Mouse (Mus musculus): Measurements from ENCODE around the gene Ano4. TPM values are rescaled to one million over a fixed set of nuclear protein-coding genes. Genes with fewer than 3 reads are reported as not detected.

Gene Ano4
- polyA plus RNA-seq, 1 experiment from 2014 or later, result 11.9 TPM

- no peak for ATAC-seq
- H3K27ac ChIP-seq (ENCODE audit: low read depth, low read length), result no peak overlapping the region
Observed at GRCm38 (mm10) chr10:89307566-89307965, 37.0 kb downstream of the Ano4 start.

DNA sequence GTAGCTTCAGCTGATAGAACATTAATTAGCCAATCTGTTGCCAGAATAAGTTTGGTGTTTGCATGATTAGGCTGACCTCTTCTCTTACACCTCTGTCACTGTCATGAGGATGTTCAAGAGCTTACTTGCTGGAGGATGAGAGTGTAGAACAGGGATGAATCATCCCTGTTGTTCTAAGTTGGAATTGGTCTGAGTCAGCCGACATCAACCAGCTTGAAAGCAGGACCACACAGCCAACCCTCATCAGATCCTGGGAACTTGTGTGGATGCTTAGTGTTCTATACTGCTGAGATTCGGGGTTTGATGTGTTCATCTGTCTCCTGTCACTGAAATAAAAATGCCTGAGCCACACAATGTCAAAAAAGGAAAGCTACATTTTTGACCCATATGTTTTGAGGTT, 44.2 kb downstream of the Ano4 start:
- no peaks in the 10 kb centered on the region for H3K4me1 ChIP-seq (ENCODE audit: control insufficient read depth, insufficient read depth, low read depth, low read length)
- H3K4me3 ChIP-seq (ENCODE audit: low read length), result no peak overlapping the region
- H3K9ac ChIP-seq (ENCODE audit: low read depth, low read length), result no peak overlapping the region
- no peaks in the 10 kb centered on the region for H3K9me3 ChIP-seq (ENCODE audit: control insufficient read depth, low read length)
- ATAC-seq, result no peak
- no peaks in the 10 kb centered on the region for H3K36me3 ChIP-seq (ENCODE audit: control insufficient read depth, insufficient read depth, low read length)
- 74% methylated on average over 2 of the region's 2 CpGs for WGBS
- no peak overlapping the region for H3K4me2 ChIP-seq (ENCODE audit: low read length)
- H3K27ac ChIP-seq (ENCODE audit: low read depth, low read length), result no peak overlapping the region
- no peaks in the 10 kb centered on the region for H3K27me3 ChIP-seq (replicated peaks; ENCODE audit: control insufficient read depth, insufficient read depth, low read length)

More at GRCm38 (mm10) chr10:89307566-89307965, 37.0 kb downstream of the Ano4 start:
- H3K36me3 ChIP-seq (ENCODE audit: control insufficient read depth, insufficient read depth, low read length), result no peaks in the 10 kb centered on the region
- H3K27me3 ChIP-seq (replicated peaks; ENCODE audit: control insufficient read depth, insufficient read depth, low read length), result no peaks in the 10 kb centered on the region
- no peaks in the 10 kb centered on the region for H3K4me1 ChIP-seq (ENCODE audit: control insufficient read depth, insufficient read depth, low read depth, low read length)
- H3K4me3 ChIP-seq (ENCODE audit: low read length), result no peak overlapping the region
- no peaks in the 10 kb centered on the region for H3K9me3 ChIP-seq (ENCODE audit: control insufficient read depth, low read length)
- H3K4me2 ChIP-seq (ENCODE audit: low read length), result no peak overlapping the region
- no peak overlapping the region for H3K9ac ChIP-seq (ENCODE audit: low read depth, low read length)

DNA sequence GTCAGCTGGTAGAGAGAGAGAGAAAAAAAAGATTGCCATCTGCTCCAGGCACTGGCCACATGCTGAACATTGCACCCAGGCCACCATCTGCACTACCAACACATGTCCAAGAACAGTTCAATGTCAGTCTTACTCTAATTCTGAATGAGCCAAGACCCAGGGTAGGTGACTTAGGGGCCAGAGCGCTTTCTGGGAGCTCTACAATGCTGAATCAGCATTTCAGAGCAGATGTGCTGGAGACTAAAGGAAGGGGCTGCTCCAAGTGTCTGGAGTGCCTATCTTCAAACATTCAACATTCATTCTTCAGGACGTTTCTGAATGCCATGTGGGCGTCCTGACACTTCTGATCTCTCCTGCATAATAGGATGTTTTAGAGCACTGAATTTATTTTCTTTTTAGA, 51.8 kb downstream of the Ano4 start:
- no peaks in the 10 kb centered on the region for H3K4me1 ChIP-seq (ENCODE audit: control insufficient read depth, insufficient read depth, low read depth, low read length)
- H3K4me3 ChIP-seq (ENCODE audit: low read length), result no peak overlapping the region
- WGBS, result 81% methylated on average over 3 of the region's 3 CpGs
- no peaks in the 10 kb centered on the region for H3K9me3 ChIP-seq (ENCODE audit: control insufficient read depth, low read length)
- H3K27me3 ChIP-seq (replicated peaks; ENCODE audit: control insufficient read depth, insufficient read depth, low read length), result no peaks in the 10 kb centered on the region
- H3K27ac ChIP-seq (ENCODE audit: low read depth, low read length), result no peak overlapping the region
- no peak for ATAC-seq
- H3K9ac ChIP-seq (ENCODE audit: low read depth, low read length), result no peak overlapping the region
- H3K4me2 ChIP-seq (ENCODE audit: low read length), result no peak overlapping the region
- H3K36me3 ChIP-seq (ENCODE audit: control insufficient read depth, insufficient read depth, low read length), result no peaks in the 10 kb centered on the region

- no peak overlapping the region for H3K4me2 ChIP-seq (ENCODE audit: low read length)
- peak; percentile 85 for ATAC-seq
Observed at GRCm38 (mm10) chr10:89290698-89291097, 53.9 kb downstream of the Ano4 start.

DNA sequence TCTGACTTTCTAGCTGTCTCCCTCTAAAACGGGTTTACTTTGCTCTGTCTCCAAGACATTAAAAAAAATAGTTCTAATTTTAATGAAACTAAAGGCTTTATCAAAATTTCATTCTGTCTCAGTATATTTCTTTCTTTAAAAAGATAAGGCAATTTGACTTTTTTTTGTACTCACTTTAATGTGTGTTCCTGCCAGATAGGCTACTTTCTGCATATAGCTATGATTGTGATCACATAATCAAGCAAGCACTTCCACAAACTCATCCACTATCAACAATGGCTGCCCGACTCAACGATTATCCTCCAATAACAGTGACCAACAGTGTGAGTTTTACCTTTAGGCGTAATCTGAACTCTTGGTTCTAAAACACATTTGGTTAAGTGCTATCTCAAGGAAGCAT, 55.3 kb downstream of the Ano4 start:
- ATAC-seq, result no peak
- WGBS, result 91% methylated on average over 4 of the region's 4 CpGs
- no peaks in the 10 kb centered on the region for H3K4me1 ChIP-seq (ENCODE audit: control insufficient read depth, insufficient read depth, low read depth, low read length)

More at GRCm38 (mm10) chr10:89290698-89291097, 53.9 kb downstream of the Ano4 start:
- H3K4me3 ChIP-seq (ENCODE audit: low read length), result no peak overlapping the region
- H3K9me3 ChIP-seq (ENCODE audit: control insufficient read depth, low read length), result no peaks in the 10 kb centered on the region
- H3K36me3 ChIP-seq (ENCODE audit: control insufficient read depth, insufficient read depth, low read length), result no peaks in the 10 kb centered on the region
- H3K27me3 ChIP-seq (replicated peaks; ENCODE audit: control insufficient read depth, insufficient read depth, low read length), result no peaks in the 10 kb centered on the region
- 64% methylated on average over 6 of the region's 6 CpGs for WGBS
- no peak overlapping the region for H3K9ac ChIP-seq (ENCODE audit: low read depth, low read length)
- no peak overlapping the region for H3K27ac ChIP-seq (ENCODE audit: low read depth, low read length)
- no peaks in the 10 kb centered on the region for H3K4me1 ChIP-seq (ENCODE audit: control insufficient read depth, insufficient read depth, low read depth, low read length)

DNA sequence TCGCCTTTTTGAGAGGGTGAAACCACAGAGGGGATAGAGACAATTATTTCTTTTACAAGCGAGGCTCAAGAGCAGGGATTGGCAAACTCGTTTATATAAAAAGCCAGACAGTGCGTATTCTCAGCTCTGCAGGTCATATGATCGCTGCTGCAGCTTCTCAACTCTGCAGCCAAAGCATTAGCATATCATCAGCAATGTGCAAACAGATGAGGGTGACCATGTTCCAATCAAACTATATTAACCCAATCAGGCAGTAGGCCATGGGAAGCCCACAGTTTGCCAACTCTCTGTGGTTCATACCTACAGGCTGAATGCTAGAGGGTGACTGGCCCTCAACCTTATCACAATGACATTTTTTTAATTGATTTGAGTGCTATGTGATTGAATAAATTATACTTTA, 64.2 kb downstream of the Ano4 start:
- Histone ChIP-seq H3K27me3 (replicated peaks; ENCODE audit: control insufficient read depth, insufficient read depth, low read length) (no peaks in the 10 kb centered on the region), H3K9me3 (ENCODE audit: control insufficient read depth, low read length) (no peaks in the 10 kb centered on the region), H3K27ac (ENCODE audit: low read depth, low read length) (no peak overlapping the region), H3K4me3 (ENCODE audit: low read length) (no peak overlapping the region), H3K36me3 (ENCODE audit: control insufficient read depth, insufficient read depth, low read length) (no peaks in the 10 kb centered on the region), H3K4me1 (ENCODE audit: control insufficient read depth, insufficient read depth, low read depth, low read length) (no peaks in the 10 kb centered on the region), H3K9ac (ENCODE audit: low read depth, low read length) (no peak overlapping the region), H3K4me2 (ENCODE audit: low read length) (no peak overlapping the region)
- WGBS, result 56% methylated on average over 5 of the region's 5 CpGs
- ATAC-seq, result peak; percentile 48; the same call in 1 of the 2 replicates

More for the DNA sequence above, 55.3 kb downstream of the Ano4 start:
- H3K27ac ChIP-seq (ENCODE audit: low read depth, low read length), result no peak overlapping the region
- no peaks in the 10 kb centered on the region for H3K9me3 ChIP-seq (ENCODE audit: control insufficient read depth, low read length)
- H3K36me3 ChIP-seq (ENCODE audit: control insufficient read depth, insufficient read depth, low read length), result no peaks in the 10 kb centered on the region
- H3K9ac ChIP-seq (ENCODE audit: low read depth, low read length), result no peak overlapping the region
- no peak overlapping the region for H3K4me3 ChIP-seq (ENCODE audit: low read length)
- no peaks in the 10 kb centered on the region for H3K27me3 ChIP-seq (replicated peaks; ENCODE audit: control insufficient read depth, insufficient read depth, low read length)
- no peak overlapping the region for H3K4me2 ChIP-seq (ENCODE audit: low read length)

- WGBS, result 91% methylated on average over 3 of the region's 3 CpGs
- ATAC-seq, result no peak
- Histone ChIP-seq H3K4me1 (ENCODE audit: control insufficient read depth, insufficient read depth, low read depth, low read length) (no peaks in the 10 kb centered on the region), H3K9ac (ENCODE audit: low read depth, low read length) (no peak overlapping the region), H3K4me3 (ENCODE audit: low read length) (no peak overlapping the region), H3K27me3 (replicated peaks; ENCODE audit: control insufficient read depth, insufficient read depth, low read length) (no peaks in the 10 kb centered on the region), H3K27ac (ENCODE audit: low read depth, low read length) (no peak overlapping the region), H3K4me2 (ENCODE audit: low read length) (no peak overlapping the region), H3K9me3 (ENCODE audit: control insufficient read depth, low read length) (no peaks in the 10 kb centered on the region), H3K36me3 (ENCODE audit: control insufficient read depth, insufficient read depth, low read length) (no peaks in the 10 kb centered on the region)
Observed at GRCm38 (mm10) chr10:89273001-89273680, 71.4 kb downstream of the Ano4 start.

DNA sequence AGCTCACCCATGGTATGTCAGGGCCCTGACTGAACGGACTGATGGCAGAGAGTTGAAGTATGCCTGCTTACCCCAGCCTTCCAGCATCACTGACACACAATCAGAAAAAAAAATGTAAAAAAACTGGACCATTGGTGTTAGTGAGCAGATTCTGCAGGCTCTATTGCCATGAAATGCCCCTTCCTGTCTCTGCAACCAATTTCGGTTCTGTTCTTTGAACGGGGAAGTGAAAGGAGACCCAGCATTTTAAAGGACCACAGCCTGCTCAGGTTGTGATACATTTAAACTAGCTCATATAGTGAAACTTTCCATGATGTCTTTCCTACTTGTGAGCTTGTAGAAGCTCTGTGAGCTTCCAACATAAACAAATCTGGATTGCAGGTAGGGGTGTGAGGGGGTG, 77.2 kb downstream of the Ano4 start:
- H3K9me3 ChIP-seq (ENCODE audit: control insufficient read depth, low read length), result no peaks in the 10 kb centered on the region
- H3K4me2 ChIP-seq (ENCODE audit: low read length), result no peak overlapping the region
- H3K27me3 ChIP-seq (replicated peaks; ENCODE audit: control insufficient read depth, insufficient read depth, low read length), result no peaks in the 10 kb centered on the region
- no peak overlapping the region for H3K27ac ChIP-seq (ENCODE audit: low read depth, low read length)
- no peak overlapping the region for H3K9ac ChIP-seq (ENCODE audit: low read depth, low read length)
- no peaks in the 10 kb centered on the region for H3K4me1 ChIP-seq (ENCODE audit: control insufficient read depth, insufficient read depth, low read depth, low read length)
- no peak for ATAC-seq
- no peaks in the 10 kb centered on the region for H3K36me3 ChIP-seq (ENCODE audit: control insufficient read depth, insufficient read depth, low read length)
- no peak overlapping the region for H3K4me3 ChIP-seq (ENCODE audit: low read length)
- WGBS, result 90% methylated on average over 3 of the region's 3 CpGs

- H3K4me3 ChIP-seq (ENCODE audit: low read length), result no peak overlapping the region
- no peak overlapping the region for H3K9ac ChIP-seq (ENCODE audit: low read depth, low read length)
- ATAC-seq, result no peak
- no peak overlapping the region for H3K4me2 ChIP-seq (ENCODE audit: low read length)
- H3K36me3 ChIP-seq (ENCODE audit: control insufficient read depth, insufficient read depth, low read length), result no peaks in the 10 kb centered on the region
- H3K9me3 ChIP-seq (ENCODE audit: control insufficient read depth, low read length), result no peaks in the 10 kb centered on the region
- H3K27ac ChIP-seq (ENCODE audit: low read depth, low read length), result no peak overlapping the region
- no peaks in the 10 kb centered on the region for H3K27me3 ChIP-seq (replicated peaks; ENCODE audit: control insufficient read depth, insufficient read depth, low read length)
- H3K4me1 ChIP-seq (ENCODE audit: control insufficient read depth, insufficient read depth, low read depth, low read length), result no peaks in the 10 kb centered on the region; the same call in 1 of the 2 replicates
- 89% methylated on average over 4 of the region's 4 CpGs for WGBS
Observed at GRCm38 (mm10) chr10:89263396-89263795, 81.2 kb downstream of the Ano4 start.
